Mouse (Mus musculus) 3T3-L1 (cell line): ENCODE results near the gene Sirt5.

Experiments used
- DNase-seq: peaks from one replicate; pipeline ENCODE4 v3.0.0-alpha.2; 2015; ENCODE audit warnings: low read depth, low spot score

Sirt5 gene

GRCm38 (mm10) chr13:43364985-43365824 lies at the start of gene Sirt5:
TSS of gene Sirt5 (plus strand) at chr13:43365496.
- DNase-seq = peak; percentile 49

- peak; percentile 80 for DNase-seq
These were observed 47.9 kb upstream of the Sirt5 start for GRCm38 (mm10) chr13:43317411-43317810.

- peak; percentile 53 for DNase-seq
These were observed 45.9 kb upstream of the Sirt5 start for GRCm38 (mm10) chr13:43319396-43319795.

GRCm38 (mm10) chr13:43321492-43321891 lies 43.8 kb upstream of the Sirt5 start:
- DNase-seq = peak; percentile 28

- DNase-seq = no peak
These were observed 39.9 kb upstream of the Sirt5 start for GRCm38 (mm10) chr13:43325427-43325826.

- no peak for DNase-seq
These were observed 33.4 kb upstream of the Sirt5 start for GRCm38 (mm10) chr13:43331721-43332444.

- no peak for DNase-seq
These were observed 32.7 kb upstream of the Sirt5 start for GRCm38 (mm10) chr13:43332591-43332990.

- no peak for DNase-seq
These were observed 28.7 kb upstream of the Sirt5 start for GRCm38 (mm10) chr13:43336425-43337221.

GRCm38 (mm10) chr13:43338001-43338400 lies 27.3 kb upstream of the Sirt5 start:
- no peak for DNase-seq

- DNase-seq = no peak
These were observed 26.7 kb upstream of the Sirt5 start for GRCm38 (mm10) chr13:43338632-43339031.

- DNase-seq = no peak
These were observed 18.5 kb upstream of the Sirt5 start for GRCm38 (mm10) chr13:43346825-43347224.

- DNase-seq = no peak
These were observed 15.9 kb upstream of the Sirt5 start for GRCm38 (mm10) chr13:43349376-43349775.

GRCm38 (mm10) chr13:43350489-43351169 lies 14.7 kb upstream of the Sirt5 start:
- no peak for DNase-seq

- no peak for DNase-seq
These were observed 11.9 kb upstream of the Sirt5 start for GRCm38 (mm10) chr13:43353356-43353755.

GRCm38 (mm10) chr13:43354362-43354761 lies 10.9 kb upstream of the Sirt5 start:
- no peak for DNase-seq

GRCm38 (mm10) chr13:43356346-43357125 lies 8.8 kb upstream of the Sirt5 start:
- no peak for DNase-seq

GRCm38 (mm10) chr13:43360534-43360933 lies 4.8 kb upstream of the Sirt5 start:
- DNase-seq = no peak

GRCm38 (mm10) chr13:43362353-43362752 lies 2.9 kb upstream of the Sirt5 start:
- DNase-seq = no peak

- DNase-seq = no peak
These were observed 509 bp downstream of the Sirt5 start for GRCm38 (mm10) chr13:43365825-43366184.

- no peak for DNase-seq
These were observed 4.8 kb downstream of the Sirt5 start for GRCm38 (mm10) chr13:43370063-43370462.

GRCm38 (mm10) chr13:43372892-43373291 lies 7.6 kb downstream of the Sirt5 start:
- DNase-seq = no peak
